Mouse (Mus musculus) small intestine, adult 2 months (tissue): ENCODE measurements around the gene Siglec1.

Source experiments
- CTCF ChIP-seq: fragments of 200-500 bp; IDR thresholded peaks from 2 replicates; pipeline ENCODE4 v1.5.1; 2012; ENCODE audit warnings: low read depth, mild to moderate bottlenecking, control low read depth, inconsistent platforms, low read length, moderate library complexity, mixed read lengths; ENCODE audit not compliant: insufficient replicate concordance, insufficient read length; ENCODE audit errors: extremely low read depth
- POLR2A ChIP-seq: fragments of 200-500 bp; IDR thresholded peaks from 2 replicates; pipeline ENCODE4 v1.6.1; 2012; ENCODE audit warnings: low read depth, mild to moderate bottlenecking, control low read depth, inconsistent platforms, low read length, moderate library complexity

GRCm38 (mm10) chr2:131040854-131041825, 45.4 kb downstream of the Siglec1 start:
- TF ChIP-seq POLR2A, result no peak
- no peak for TF ChIP-seq CTCF
